Mouse (Mus musculus) embryonic fibroblast, embryonic 13.5 days (primary cell): ENCODE results near the gene Spc25.

Source experiments
- CTCF ChIP-seq: IDR thresholded peaks from 2 replicates; pipeline ENCODE4 v1.5.1; 2011; ENCODE audit warnings: mild to moderate bottlenecking, control low read depth, low read length, moderate library complexity, borderline replicate concordance; ENCODE audit not compliant: insufficient read depth
- POLR2A ChIP-seq: IDR thresholded peaks from 2 replicates; pipeline ENCODE4 v1.6.1; 2011; ENCODE audit warnings: low read depth, mild to moderate bottlenecking, control low read depth, low read length, moderate library complexity

DNA sequence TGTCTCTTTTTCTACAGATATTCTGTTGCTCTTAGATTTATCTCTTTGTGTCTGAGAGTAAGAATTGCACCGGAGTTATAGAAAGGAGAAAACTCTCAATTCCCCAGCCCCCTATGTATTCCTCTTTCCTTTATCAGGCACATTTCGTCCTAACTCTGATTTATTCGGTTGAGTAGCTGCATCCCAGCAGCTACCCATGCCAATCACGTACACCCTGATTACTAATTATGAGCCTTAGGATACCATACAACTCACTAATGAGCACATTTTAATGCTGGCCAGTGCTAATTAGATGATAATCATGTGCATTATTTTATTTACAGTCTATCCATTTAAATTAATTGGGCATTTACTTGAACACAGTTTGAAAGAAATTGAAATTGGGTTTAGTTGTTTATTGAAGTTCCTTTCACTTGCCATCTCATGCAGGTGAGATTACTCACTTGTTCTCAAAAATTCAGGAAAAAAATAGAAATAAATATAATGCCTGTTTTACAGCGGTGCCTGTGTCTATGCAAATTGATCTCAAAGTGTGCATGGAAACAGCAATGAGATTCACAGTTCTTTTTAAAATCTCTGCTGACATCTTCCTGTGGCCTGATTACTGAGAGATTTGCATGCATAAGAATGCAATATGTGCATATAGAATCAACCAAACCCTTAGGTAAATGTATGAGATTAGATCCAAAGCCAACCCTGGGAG, 29.1 kb upstream of the Spc25 start:
- TF ChIP-seq CTCF (no peak), POLR2A (no peak)
